Mouse (Mus musculus) embryonic fibroblast, embryonic 13.5 days (primary cell): Measurements from ENCODE around the gene Lsamp.

Experiments
- CTCF ChIP-seq: IDR thresholded peaks from 2 replicates; pipeline ENCODE4 v1.5.1; 2011; ENCODE audit warnings: mild to moderate bottlenecking, control low read depth, low read length, moderate library complexity, borderline replicate concordance; ENCODE audit not compliant: insufficient read depth
- POLR2A ChIP-seq: IDR thresholded peaks from 2 replicates; pipeline ENCODE4 v1.6.1; 2011; ENCODE audit warnings: low read depth, mild to moderate bottlenecking, control low read depth, low read length, moderate library complexity

DNA sequence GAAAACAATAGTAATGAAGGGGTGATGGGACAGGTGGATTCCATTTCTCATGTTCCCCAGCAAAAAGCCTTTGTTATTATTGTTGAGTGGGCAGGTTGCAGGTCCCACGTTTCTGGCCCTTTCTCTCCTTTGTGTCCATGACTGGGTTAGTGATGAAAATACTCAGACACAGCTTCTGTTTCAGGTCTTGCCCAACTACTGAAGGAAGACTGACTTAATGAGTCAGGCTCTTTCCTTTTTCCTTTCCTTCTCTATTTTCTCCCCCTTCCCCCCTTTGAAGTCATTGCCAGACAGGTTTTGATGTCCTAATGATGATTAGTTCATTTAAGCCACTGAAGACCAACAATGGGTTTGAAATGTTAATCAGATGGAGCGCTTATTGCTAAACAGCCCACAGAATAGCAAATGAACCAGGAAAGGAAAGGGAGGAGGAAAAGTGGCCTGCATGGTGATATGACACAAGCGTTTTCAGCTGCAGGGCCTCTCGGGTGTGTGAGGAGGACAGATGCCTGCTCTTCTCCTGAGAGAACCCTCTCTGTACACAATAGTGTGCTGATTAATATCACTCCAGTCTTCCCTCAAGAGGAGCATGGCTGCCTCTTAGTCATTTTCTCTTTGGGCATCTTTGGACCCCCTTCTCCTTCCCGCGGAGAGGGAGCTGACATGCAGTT is 393.1 kb downstream of the Lsamp start:
- TF ChIP-seq CTCF (no peak), POLR2A (no peak)
